Mouse (Mus musculus) bone marrow, adult 2 months (tissue): ENCODE measurements at regions not wholly inside any gene's neighbourhood (a gene's known extent, or its start where the extent isn't known, plus 50 kb on each side); places are given as distances from the start of the nearest gene placed in this dataset.

Experiments
- CTCF ChIP-seq: fragments of 200-500 bp; IDR thresholded peaks from 2 replicates; pipeline ENCODE4 v1.5.1; 2011; ENCODE audit warnings: low read length, control low read depth; ENCODE audit not compliant: control insufficient read depth, insufficient read depth
- POLR2A ChIP-seq: fragments of 200-500 bp; IDR thresholded peaks from 2 replicates; pipeline ENCODE4 v1.6.1; 2011; ENCODE audit warnings: low read depth, mild to moderate bottlenecking, control low read depth, low read length, borderline replicate concordance; ENCODE audit not compliant: control insufficient read depth

DNA sequence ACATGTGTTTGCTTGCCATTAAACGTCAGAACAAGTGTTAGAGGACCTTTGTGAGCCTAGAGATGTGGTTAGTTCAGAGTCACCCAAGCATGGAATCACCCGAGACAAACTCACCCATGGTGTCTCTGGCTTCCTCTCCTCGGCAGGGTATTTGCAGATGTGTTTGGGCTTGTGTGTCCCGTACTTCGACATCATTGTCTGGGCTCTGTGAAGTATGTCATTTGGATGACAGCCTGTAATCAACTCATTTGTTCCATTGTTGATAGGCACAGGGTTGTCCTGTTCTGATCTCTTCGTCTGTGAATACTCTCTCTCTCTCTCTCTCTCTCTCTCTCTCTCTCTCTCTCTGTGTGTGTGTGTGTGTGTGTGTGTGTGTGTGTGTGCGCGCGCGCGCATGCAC lies 277.8 kb upstream of the Dynlrb2 start:
- TF ChIP-seq CTCF (no peak), POLR2A (no peak)
